Mouse (Mus musculus): Measurements from ENCODE around the gene Lrmda. TPM values are rescaled to one million over a fixed set of nuclear protein-coding genes. Genes with fewer than 3 reads are reported as not detected.

Gene Lrmda
- polyA plus RNA-seq, 1 experiment from 2014 or later, result 0.33 TPM

- H3K36me3 ChIP-seq, result no peaks in the 10 kb centered on the region
- H3K4me1 ChIP-seq, result 0 out of 2 replicates have a peak, but pooled peaks cover 5% of the 10 kb centered on the region
- H3K4me3 ChIP-seq, result no peak overlapping the region
- no peak overlapping the region for H3K4me2 ChIP-seq (replicated peaks)
- no peaks in the 10 kb centered on the region for H3K9me3 ChIP-seq
- H3K27me3 ChIP-seq (replicated peaks), result no peaks in the 10 kb centered on the region
- no peak overlapping the region for H3K9ac ChIP-seq
- WGBS, result 68% methylated on average over 10 of the region's 10 CpGs
- ATAC-seq (ENCODE audit: low FRiP score, low read depth), result no peak
- no peak overlapping the region for H3K27ac ChIP-seq
These were observed 268.7 kb downstream of the Lrmda start for GRCm38 (mm10) chr14:22288179-22288578.

- 0 out of 2 replicates have a peak overlapping the region, but pooled peaks have one; percentile 14 for H3K4me2 ChIP-seq (replicated peaks)
- H3K9ac ChIP-seq, result no peak overlapping the region
- no peak overlapping the region for H3K27ac ChIP-seq
- H3K4me3 ChIP-seq, result no peak overlapping the region
- no peaks in the 10 kb centered on the region for H3K36me3 ChIP-seq
- H3K4me1 ChIP-seq, result 0 out of 2 replicates have a peak, but pooled peaks cover 3% of the 10 kb centered on the region
- H3K27me3 ChIP-seq (replicated peaks), result no peaks in the 10 kb centered on the region
- ATAC-seq (ENCODE audit: low FRiP score, low read depth), result no peak
- WGBS, result 60% methylated on average over 15 of the region's 15 CpGs
- H3K9me3 ChIP-seq, result no peaks in the 10 kb centered on the region
These were observed 269.9 kb downstream of the Lrmda start for GRCm38 (mm10) chr14:22289380-22289922.

GRCm38 (mm10) chr14:22294371-22294770, 274.9 kb downstream of the Lrmda start:
- WGBS, result 85% methylated on average over 4 of the region's 4 CpGs
- H3K4me1 ChIP-seq, result 0 out of 2 replicates have a peak, but pooled peaks cover 4% of the 10 kb centered on the region
- ATAC-seq (ENCODE audit: low FRiP score, low read depth), result no peak

GRCm38 (mm10) chr14:22296655-22297239, 277.2 kb downstream of the Lrmda start:
- 36% methylated on average over 3 of the region's 3 CpGs for WGBS
- no peak for ATAC-seq (ENCODE audit: low FRiP score, low read depth)
- no peak overlapping the region for H3K9ac ChIP-seq

More at GRCm38 (mm10) chr14:22294371-22294770, 274.9 kb downstream of the Lrmda start:
- no peak overlapping the region for H3K9ac ChIP-seq
- no peaks in the 10 kb centered on the region for H3K36me3 ChIP-seq
- H3K9me3 ChIP-seq, result no peaks in the 10 kb centered on the region
- H3K27me3 ChIP-seq (replicated peaks), result no peaks in the 10 kb centered on the region
- H3K27ac ChIP-seq, result no peak overlapping the region
- no peak overlapping the region for H3K4me3 ChIP-seq
- no peak overlapping the region for H3K4me2 ChIP-seq (replicated peaks)

GRCm38 (mm10) chr14:22306759-22307158, 287.2 kb downstream of the Lrmda start:
- Histone ChIP-seq H3K27me3 (replicated peaks) (no peaks in the 10 kb centered on the region), H3K9ac (no peak overlapping the region), H3K36me3 (no peaks in the 10 kb centered on the region), H3K4me1 (peaks cover 18% of the 10 kb centered on the region), H3K4me2 (replicated peaks) (no peak overlapping the region), H3K27ac (no peak overlapping the region; the same call in 1 of the 2 replicates), H3K4me3 (no peak overlapping the region), H3K9me3 (no peaks in the 10 kb centered on the region)
- WGBS, result 60% methylated on average over 5 of the region's 5 CpGs
- ATAC-seq (ENCODE audit: low FRiP score, low read depth), result no peak

More at GRCm38 (mm10) chr14:22296655-22297239, 277.2 kb downstream of the Lrmda start:
- H3K27ac ChIP-seq, result no peak overlapping the region
- H3K4me2 ChIP-seq (replicated peaks), result no peak overlapping the region
- no peak overlapping the region for H3K4me3 ChIP-seq
- 0 out of 2 replicates have a peak, but pooled peaks cover 4% of the 10 kb centered on the region for H3K4me1 ChIP-seq
- no peaks in the 10 kb centered on the region for H3K36me3 ChIP-seq
- no peaks in the 10 kb centered on the region for H3K9me3 ChIP-seq
- H3K27me3 ChIP-seq (replicated peaks), result no peaks in the 10 kb centered on the region

GRCm38 (mm10) chr14:22308059-22308458, 288.5 kb downstream of the Lrmda start:
- no peak overlapping the region for H3K9ac ChIP-seq
- WGBS, result 46% methylated on average over 6 of the region's 6 CpGs
- no peak for ATAC-seq (ENCODE audit: low FRiP score, low read depth)
- no peak overlapping the region for H3K4me2 ChIP-seq (replicated peaks)
- H3K4me1 ChIP-seq, result peaks cover 18% of the 10 kb centered on the region
- no peak overlapping the region for H3K27ac ChIP-seq
- H3K36me3 ChIP-seq, result no peaks in the 10 kb centered on the region
- no peak overlapping the region for H3K4me3 ChIP-seq
- no peaks in the 10 kb centered on the region for H3K9me3 ChIP-seq
- no peaks in the 10 kb centered on the region for H3K27me3 ChIP-seq (replicated peaks)

GRCm38 (mm10) chr14:22323058-22323457, 303.5 kb downstream of the Lrmda start:
- Histone ChIP-seq H3K4me1 (no peaks in the 10 kb centered on the region), H3K9ac (no peak overlapping the region), H3K4me2 (replicated peaks) (no peak overlapping the region), H3K36me3 (no peaks in the 10 kb centered on the region), H3K27ac (no peak overlapping the region), H3K27me3 (replicated peaks) (no peaks in the 10 kb centered on the region), H3K4me3 (no peak overlapping the region), H3K9me3 (no peaks in the 10 kb centered on the region)
- no peak for ATAC-seq (ENCODE audit: low FRiP score, low read depth)
- 92% methylated on average over 1 of the region's 1 CpGs for WGBS

GRCm38 (mm10) chr14:22323530-22324292, 304.2 kb downstream of the Lrmda start:
- Histone ChIP-seq H3K4me2 (replicated peaks) (no peak overlapping the region), H3K4me1 (no peaks in the 10 kb centered on the region), H3K4me3 (no peak overlapping the region), H3K9me3 (no peaks in the 10 kb centered on the region), H3K9ac (no peak overlapping the region), H3K27ac (no peak overlapping the region), H3K36me3 (no peaks in the 10 kb centered on the region), H3K27me3 (replicated peaks) (no peaks in the 10 kb centered on the region)
- WGBS, result 94% methylated on average over 7 of the region's 7 CpGs
- ATAC-seq (ENCODE audit: low FRiP score, low read depth), result no peak

GRCm38 (mm10) chr14:22326218-22326964, 306.9 kb downstream of the Lrmda start:
- Histone ChIP-seq H3K4me1 (no peaks in the 10 kb centered on the region), H3K36me3 (no peaks in the 10 kb centered on the region), H3K27me3 (replicated peaks) (no peaks in the 10 kb centered on the region), H3K9me3 (no peaks in the 10 kb centered on the region), H3K4me3 (no peak overlapping the region), H3K27ac (no peak overlapping the region), H3K9ac (no peak overlapping the region), H3K4me2 (replicated peaks) (no peak overlapping the region)
- no peak for ATAC-seq (ENCODE audit: low FRiP score, low read depth)
- 86% methylated on average over 11 of the region's 11 CpGs for WGBS

GRCm38 (mm10) chr14:22329191-22329590, 309.7 kb downstream of the Lrmda start:
- Histone ChIP-seq H3K27ac (no peak overlapping the region), H3K36me3 (no peaks in the 10 kb centered on the region), H3K27me3 (replicated peaks) (no peaks in the 10 kb centered on the region), H3K9me3 (no peaks in the 10 kb centered on the region), H3K4me1 (no peaks in the 10 kb centered on the region), H3K4me2 (replicated peaks) (no peak overlapping the region), H3K4me3 (no peak overlapping the region), H3K9ac (no peak overlapping the region)
- WGBS, result 87% methylated on average over 3 of the region's 3 CpGs
- ATAC-seq (ENCODE audit: low FRiP score, low read depth), result no peak

- Histone ChIP-seq H3K4me2 (replicated peaks) (no peak overlapping the region), H3K27ac (no peak overlapping the region), H3K4me1 (peaks cover 5% of the 10 kb centered on the region; the same call in 1 of the 2 replicates), H3K27me3 (replicated peaks) (no peaks in the 10 kb centered on the region), H3K9me3 (no peaks in the 10 kb centered on the region), H3K36me3 (no peaks in the 10 kb centered on the region), H3K9ac (no peak overlapping the region), H3K4me3 (no peak overlapping the region)
- no peak for ATAC-seq (ENCODE audit: low FRiP score, low read depth)
- 96% methylated on average over 5 of the region's 5 CpGs for WGBS
These were observed 315.7 kb downstream of the Lrmda start for GRCm38 (mm10) chr14:22335101-22335820.
